Mouse (Mus musculus): ENCODE data around the gene Ubr2. TPM values are rescaled to one million over a fixed set of nuclear protein-coding genes. Genes with fewer than 3 reads are reported as not detected.

The Ubr2 gene
- total and polyA plus RNA-seq, 3 experiments = 29.8 to 86.1 (median 63.9) TPM

GRCm38 (mm10) chr17:47009016-47009415, 1.3 kb downstream of the Ubr2 start:
- H3K27me3 ChIP-seq (ENCODE audit: control insufficient read depth, insufficient read depth, low read length) = no peaks in the 10 kb centered on the region
- intact Hi-C loops (cut with DNase I) = no loop called here
- peaks cover 22% of the 10 kb centered on the region for H3K36me3 ChIP-seq (ENCODE audit: control insufficient read depth, insufficient read depth, low read length)
- TF ChIP-seq EP300 (IDR thresholded peaks at IDR 0.05; ENCODE audit: insufficient read depth, low read depth, low read length) (no peak), CTCF (IDR thresholded peaks at IDR 0.05) (no peak), POLR2A (IDR thresholded peaks at IDR 0.05; ENCODE audit: insufficient read depth, low read depth, low read length) (no peak)
- peak in 1 of 2 experiments; percentile 29 for DNase-seq
- peak overlapping the region; percentile 98 for H3K9ac ChIP-seq (ENCODE audit: low read depth, low read length)
- H3K27ac ChIP-seq = peak overlapping the region; percentile 98
- 2% methylated on average over 6 of the region's 6 CpGs for WGBS
- H3K4me3 ChIP-seq = peak overlapping the region; percentile 80
- peaks cover 13% of the 10 kb centered on the region for H3K4me1 ChIP-seq (ENCODE audit: control insufficient read depth, insufficient read depth, low read length)
- 0 out of 2 replicates have a peak, but pooled peaks cover 2% of the 10 kb centered on the region for H3K79me2 ChIP-seq (replicated peaks; ENCODE audit: control insufficient read depth, insufficient read depth, low read length)

- H3K27ac ChIP-seq = peak overlapping the region; percentile 98
- peaks cover 13% of the 10 kb centered on the region for H3K4me1 ChIP-seq (ENCODE audit: control insufficient read depth, insufficient read depth, low read length)
- peaks cover 22% of the 10 kb centered on the region for H3K36me3 ChIP-seq (ENCODE audit: control insufficient read depth, insufficient read depth, low read length)
- 9% methylated on average over 8 of the region's 8 CpGs for WGBS
- no peaks in the 10 kb centered on the region for H3K27me3 ChIP-seq (ENCODE audit: control insufficient read depth, insufficient read depth, low read length)
- no peak for DNase-seq
- intact Hi-C loops (cut with DNase I) = no loop called here
- 0 out of 2 replicates have a peak, but pooled peaks cover 2% of the 10 kb centered on the region for H3K79me2 ChIP-seq (replicated peaks; ENCODE audit: control insufficient read depth, insufficient read depth, low read length)
- H3K4me3 ChIP-seq = peak overlapping the region; percentile 80
- peak overlapping the region; percentile 47; the same call in 1 of the 2 replicates for H3K9ac ChIP-seq (ENCODE audit: low read depth, low read length)
- no peak for TF ChIP-seq POLR2A (IDR thresholded peaks at IDR 0.05; ENCODE audit: insufficient read depth, low read depth, low read length)
- TF ChIP-seq EP300 (IDR thresholded peaks at IDR 0.05; ENCODE audit: insufficient read depth, low read depth, low read length) = no peak
- no peak for TF ChIP-seq CTCF (IDR thresholded peaks at IDR 0.05)
Observed at GRCm38 (mm10) chr17:47008506-47008905, 1.9 kb downstream of the Ubr2 start.

- Histone ChIP-seq H3K27ac (peak overlapping the region; percentile 24), H3K79me2 (replicated peaks; ENCODE audit: control insufficient read depth, insufficient read depth, low read length) (peaks cover 4% of the 10 kb centered on the region), H3K27me3 (ENCODE audit: control insufficient read depth, insufficient read depth, low read length) (no peaks in the 10 kb centered on the region), H3K4me3 (no peak overlapping the region), H3K36me3 (ENCODE audit: control insufficient read depth, insufficient read depth, low read length) (peaks cover 26% of the 10 kb centered on the region), H3K9ac (ENCODE audit: low read depth, low read length) (no peak overlapping the region), H3K4me1 (ENCODE audit: control insufficient read depth, insufficient read depth, low read length) (peaks cover 19% of the 10 kb centered on the region)
- DNase-seq = no peak
- TF ChIP-seq POLR2A (IDR thresholded peaks at IDR 0.05; ENCODE audit: insufficient read depth, low read depth, low read length) = no peak
- no peak for TF ChIP-seq CTCF (IDR thresholded peaks at IDR 0.05)
- TF ChIP-seq EP300 (IDR thresholded peaks at IDR 0.05; ENCODE audit: insufficient read depth, low read depth, low read length) = no peak
- WGBS = 43% methylated on average over 8 of the region's 9 CpGs
- intact Hi-C loops (cut with DNase I) = no loop called here
Observed at GRCm38 (mm10) chr17:47006741-47007140, 3.6 kb downstream of the Ubr2 start.

GRCm38 (mm10) chr17:47005741-47006405, 4.5 kb downstream of the Ubr2 start:
- 8% methylated on average over 7 of the region's 7 CpGs for WGBS
- TF ChIP-seq CTCF (IDR thresholded peaks at IDR 0.05) = peak; percentile 33
- TF ChIP-seq EP300 (IDR thresholded peaks at IDR 0.05; ENCODE audit: insufficient read depth, low read depth, low read length) = no peak
- TF ChIP-seq POLR2A (IDR thresholded peaks at IDR 0.05; ENCODE audit: insufficient read depth, low read depth, low read length) = no peak
- DNase-seq = peak; percentile 29 to 33
- H3K79me2 ChIP-seq (replicated peaks; ENCODE audit: control insufficient read depth, insufficient read depth, low read length) = peaks cover 9% of the 10 kb centered on the region
- H3K27ac ChIP-seq = peak overlapping the region; percentile 24
- peaks cover 27% of the 10 kb centered on the region for H3K36me3 ChIP-seq (ENCODE audit: control insufficient read depth, insufficient read depth, low read length)
- no peaks in the 10 kb centered on the region for H3K27me3 ChIP-seq (ENCODE audit: control insufficient read depth, insufficient read depth, low read length)
- intact Hi-C loops (cut with DNase I) = no loop called here
- H3K4me3 ChIP-seq = no peak overlapping the region
- no peak overlapping the region for H3K9ac ChIP-seq (ENCODE audit: low read depth, low read length)
- H3K4me1 ChIP-seq (ENCODE audit: control insufficient read depth, insufficient read depth, low read length) = peaks cover 21% of the 10 kb centered on the region

- WGBS = 56% methylated on average over 8 of the region's 8 CpGs
- Histone ChIP-seq H3K27ac (no peak overlapping the region), H3K36me3 (ENCODE audit: control insufficient read depth, insufficient read depth, low read length) (peaks cover 24% of the 10 kb centered on the region), H3K4me1 (ENCODE audit: control insufficient read depth, insufficient read depth, low read length) (peaks cover 21% of the 10 kb centered on the region), H3K9ac (ENCODE audit: low read depth, low read length) (no peak overlapping the region), H3K27me3 (ENCODE audit: control insufficient read depth, insufficient read depth, low read length) (no peaks in the 10 kb centered on the region), H3K4me3 (no peak overlapping the region), H3K79me2 (replicated peaks; ENCODE audit: control insufficient read depth, insufficient read depth, low read length) (peaks cover 12% of the 10 kb centered on the region)
- DNase-seq = no peak
- TF ChIP-seq CTCF (IDR thresholded peaks at IDR 0.05) (no peak), POLR2A (IDR thresholded peaks at IDR 0.05; ENCODE audit: insufficient read depth, low read depth, low read length) (no peak), EP300 (IDR thresholded peaks at IDR 0.05; ENCODE audit: insufficient read depth, low read depth, low read length) (no peak)
- intact Hi-C loops (cut with DNase I) = no loop called here
Observed at GRCm38 (mm10) chr17:47003305-47003704, 7.1 kb downstream of the Ubr2 start.

GRCm38 (mm10) chr17:47002401-47002800, 8.0 kb downstream of the Ubr2 start:
- intact Hi-C loops (cut with DNase I) = no loop called here
- Histone ChIP-seq H3K79me2 (replicated peaks; ENCODE audit: control insufficient read depth, insufficient read depth, low read length) (peaks cover 11% of the 10 kb centered on the region), H3K27me3 (ENCODE audit: control insufficient read depth, insufficient read depth, low read length) (no peaks in the 10 kb centered on the region), H3K4me3 (no peak overlapping the region), H3K4me1 (ENCODE audit: control insufficient read depth, insufficient read depth, low read length) (peaks cover 19% of the 10 kb centered on the region), H3K9ac (ENCODE audit: low read depth, low read length) (no peak overlapping the region), H3K27ac (peak overlapping the region; percentile 67), H3K36me3 (ENCODE audit: control insufficient read depth, insufficient read depth, low read length) (peaks cover 20% of the 10 kb centered on the region)
- TF ChIP-seq EP300 (IDR thresholded peaks at IDR 0.05; ENCODE audit: insufficient read depth, low read depth, low read length) = peak; percentile 81
- no peak for TF ChIP-seq POLR2A (IDR thresholded peaks at IDR 0.05; ENCODE audit: insufficient read depth, low read depth, low read length)
- WGBS = 47% methylated on average over 5 of the region's 5 CpGs
- peak; percentile 37 to 66 for DNase-seq

Measured in heart, adult 2 months (tissue).